Mouse (Mus musculus): ENCODE results near the gene Vps41.

Vps41 gene

GRCm38 (mm10) chr13:18794454-18794853, 77.4 kb downstream of the Vps41 start:
- no peak for DNase-seq (ENCODE audit: low spot score)

- no peak for DNase-seq (ENCODE audit: low spot score)
Measured at GRCm38 (mm10) chr13:18797555-18797954, 80.5 kb downstream of the Vps41 start.

- no peak for DNase-seq (ENCODE audit: low spot score)
Measured at GRCm38 (mm10) chr13:18800434-18800833, 83.3 kb downstream of the Vps41 start.

- DNase-seq (ENCODE audit: low spot score) = no peak
Measured at GRCm38 (mm10) chr13:18809465-18809864, 92.4 kb downstream of the Vps41 start.

GRCm38 (mm10) chr13:18809978-18810675, 93.0 kb downstream of the Vps41 start:
- DNase-seq (ENCODE audit: low spot score) = peak; percentile 27

- DNase-seq (ENCODE audit: low spot score) = no peak
Measured at GRCm38 (mm10) chr13:18824420-18825123, 107.5 kb downstream of the Vps41 start.

GRCm38 (mm10) chr13:18827029-18827428, 109.9 kb downstream of the Vps41 start:
- DNase-seq (ENCODE audit: low spot score) = no peak

- no peak for DNase-seq (ENCODE audit: low spot score)
Measured at GRCm38 (mm10) chr13:18830486-18830885, 113.4 kb downstream of the Vps41 start.

GRCm38 (mm10) chr13:18839231-18839630, 122.1 kb downstream of the Vps41 start:
- no peak for DNase-seq (ENCODE audit: low spot score)

- no peak for DNase-seq (ENCODE audit: low spot score)
Measured at GRCm38 (mm10) chr13:18840366-18840765, 123.3 kb downstream of the Vps41 start.

- no peak for DNase-seq (ENCODE audit: low spot score)
Measured at GRCm38 (mm10) chr13:18841019-18841418, 123.9 kb downstream of the Vps41 start.

- no peak for DNase-seq (ENCODE audit: low spot score)
Measured at GRCm38 (mm10) chr13:18841752-18842282, 124.7 kb downstream of the Vps41 start.

GRCm38 (mm10) chr13:18842556-18842955, 125.5 kb downstream of the Vps41 start:
- no peak for DNase-seq (ENCODE audit: low spot score)

GRCm38 (mm10) chr13:18843546-18843945, 126.5 kb downstream of the Vps41 start:
- no peak for DNase-seq (ENCODE audit: low spot score)

GRCm38 (mm10) chr13:18847386-18847785, 130.3 kb downstream of the Vps41 start:
- DNase-seq (ENCODE audit: low spot score) = no peak

GRCm38 (mm10) chr13:18849563-18849962, 132.5 kb downstream of the Vps41 start:
- DNase-seq (ENCODE audit: low spot score) = no peak

GRCm38 (mm10) chr13:18851182-18851581, 134.1 kb downstream of the Vps41 start:
- DNase-seq (ENCODE audit: low spot score) = no peak

- no peak for DNase-seq (ENCODE audit: low spot score)
Measured at GRCm38 (mm10) chr13:18852718-18853117, 135.6 kb downstream of the Vps41 start.

GRCm38 (mm10) chr13:18856026-18856802, 139.1 kb downstream of the Vps41 start:
- DNase-seq (ENCODE audit: low spot score) = no peak

GRCm38 (mm10) chr13:18858183-18858582, 141.1 kb downstream of the Vps41 start:
- DNase-seq (ENCODE audit: low spot score) = no peak

- no peak for DNase-seq (ENCODE audit: low spot score)
Measured at GRCm38 (mm10) chr13:18859389-18859788, 142.3 kb downstream of the Vps41 start.

GRCm38 (mm10) chr13:18868030-18868490, 151.0 kb downstream of the Vps41 start:
- no peak for DNase-seq (ENCODE audit: low spot score)

All from urinary bladder, postnatal 25 days (tissue).